Mouse (Mus musculus): Measurements from ENCODE around the gene Xxylt1. TPM values are rescaled to one million over a fixed set of nuclear protein-coding genes. Genes with fewer than 3 reads are reported as not detected.

The Xxylt1 gene
- polyA plus RNA-seq, 1 experiment from 2014 or later = 13.4 TPM

DNA sequence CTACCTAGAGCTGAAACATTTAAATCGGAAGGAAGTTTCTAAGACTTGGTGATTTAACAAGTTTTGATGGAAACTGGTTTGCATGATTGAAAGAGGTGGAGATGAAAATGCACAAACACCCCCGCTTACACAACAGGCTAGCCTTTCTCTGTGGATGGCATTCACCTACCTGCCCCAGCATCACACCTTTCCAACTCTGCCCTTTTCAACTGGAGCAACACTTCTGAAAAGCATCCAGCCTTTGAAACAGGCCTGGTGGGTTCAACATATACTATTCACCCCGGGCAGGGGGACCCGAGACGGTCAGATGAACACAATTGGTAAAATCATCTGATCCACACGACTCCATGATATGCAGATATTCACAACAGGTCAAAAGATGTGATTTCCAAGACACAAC is 659 bp upstream of the Xxylt1 start:
- ATAC-seq (ENCODE audit: insufficient read depth, low FRiP score, low TSS enrichment) = no peak

DNA sequence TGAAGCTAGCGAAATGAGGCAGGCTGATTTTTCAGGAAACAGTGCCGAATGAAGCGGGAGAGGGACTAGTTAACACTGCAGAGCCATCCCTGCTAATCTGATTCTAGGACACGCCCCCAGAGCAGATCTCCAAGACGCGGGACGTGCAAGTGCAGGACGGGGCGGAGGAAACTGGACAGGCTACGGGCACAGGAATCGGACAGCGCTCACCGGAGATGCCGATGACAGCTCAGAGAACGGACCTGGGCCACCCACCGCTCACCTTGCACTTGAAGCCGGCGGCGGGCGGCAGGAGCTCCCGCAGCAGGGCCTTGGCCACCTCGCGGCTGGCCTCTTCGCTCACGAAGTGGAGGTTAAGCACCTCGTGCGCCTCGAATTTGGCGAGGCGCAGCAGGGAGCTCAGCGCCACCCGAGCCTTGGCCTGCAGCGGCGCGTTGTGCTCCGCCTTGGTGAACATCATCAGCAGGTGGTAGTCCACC is 620 bp downstream of the Xxylt1 start:
- ATAC-seq (ENCODE audit: insufficient read depth, low FRiP score, low TSS enrichment) = peak; percentile 70
- WGBS = under 1% methylated on average over 36 of the region's 36 CpGs
- no peaks in the 10 kb centered on the region for H3K36me3 ChIP-seq (ENCODE audit: control insufficient read depth, insufficient read depth, low read length)
- peak overlapping the region; percentile 57 for H3K27ac ChIP-seq (ENCODE audit: low read depth, low read length)
- peaks cover 4% of the 10 kb centered on the region; the same call in 1 of the 2 replicates for H3K4me1 ChIP-seq (ENCODE audit: control insufficient read depth, insufficient read depth, low read length)
- peak overlapping the region; percentile 76 for H3K9ac ChIP-seq (ENCODE audit: low read length)
- peak; percentile 69 for DNase-seq (ENCODE audit: low spot score)
- H3K4me2 ChIP-seq (ENCODE audit: low read depth) = peak overlapping the region; percentile 96
- H3K9me3 ChIP-seq (ENCODE audit: control insufficient read depth, low read length) = no peaks in the 10 kb centered on the region
- no peaks in the 10 kb centered on the region for H3K27me3 ChIP-seq (ENCODE audit: control insufficient read depth, insufficient read depth, low read length)
- peak overlapping the region; percentile 75 for H3K4me3 ChIP-seq (ENCODE audit: low read depth, low read length)

More for the DNA sequence above, 659 bp upstream of the Xxylt1 start:
- Histone ChIP-seq H3K36me3 (ENCODE audit: control insufficient read depth, insufficient read depth, low read length) (no peaks in the 10 kb centered on the region), H3K9ac (ENCODE audit: low read length) (no peak overlapping the region), H3K4me3 (ENCODE audit: low read depth, low read length) (no peak overlapping the region), H3K4me1 (ENCODE audit: control insufficient read depth, insufficient read depth, low read length) (peaks cover 4% of the 10 kb centered on the region; the same call in 1 of the 2 replicates), H3K9me3 (ENCODE audit: control insufficient read depth, low read length) (no peaks in the 10 kb centered on the region), H3K4me2 (ENCODE audit: low read depth) (no peak overlapping the region), H3K27me3 (ENCODE audit: control insufficient read depth, insufficient read depth, low read length) (no peaks in the 10 kb centered on the region), H3K27ac (ENCODE audit: low read depth, low read length) (no peak overlapping the region)
- WGBS = 71% methylated on average over 6 of the region's 6 CpGs
- DNase-seq (ENCODE audit: low spot score) = no peak

GRCm38 (mm10) chr16:31077396-31077795 is 3.8 kb downstream of the Xxylt1 start:
- Histone ChIP-seq H3K4me1 (ENCODE audit: control insufficient read depth, insufficient read depth, low read length) (peaks cover 4% of the 10 kb centered on the region; the same call in 1 of the 2 replicates), H3K9me3 (ENCODE audit: control insufficient read depth, low read length) (no peaks in the 10 kb centered on the region), H3K36me3 (ENCODE audit: control insufficient read depth, insufficient read depth, low read length) (no peaks in the 10 kb centered on the region), H3K27me3 (ENCODE audit: control insufficient read depth, insufficient read depth, low read length) (no peaks in the 10 kb centered on the region), H3K4me2 (ENCODE audit: low read depth) (no peak overlapping the region), H3K9ac (ENCODE audit: low read length) (no peak overlapping the region), H3K27ac (ENCODE audit: low read depth, low read length) (no peak overlapping the region), H3K4me3 (ENCODE audit: low read depth, low read length) (no peak overlapping the region)
- ATAC-seq (ENCODE audit: insufficient read depth, low FRiP score, low TSS enrichment) = no peak
- DNase-seq (ENCODE audit: low spot score) = no peak
- WGBS = 87% methylated on average over 5 of the region's 5 CpGs

DNA sequence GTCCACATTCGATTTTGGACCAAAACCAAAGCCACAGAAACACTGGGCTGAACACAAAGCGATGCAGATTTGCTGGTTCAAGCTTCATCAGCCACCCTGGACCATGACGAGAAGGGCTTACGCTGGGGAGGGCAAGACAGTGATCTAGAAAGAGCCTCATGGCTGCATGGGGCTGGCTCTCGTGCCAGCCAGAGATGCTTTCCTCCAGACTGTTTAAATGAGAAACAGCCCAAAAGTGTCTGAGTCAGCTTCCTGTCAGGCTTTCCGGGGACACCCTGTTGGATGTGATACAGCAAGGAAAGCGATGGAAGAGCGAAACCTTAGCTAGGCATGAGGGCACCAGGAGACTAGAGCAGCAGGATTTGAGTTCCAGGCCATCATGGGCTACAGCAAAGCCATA is 4.8 kb downstream of the Xxylt1 start:
- ATAC-seq (ENCODE audit: insufficient read depth, low FRiP score, low TSS enrichment) (no peak), DNase-seq (ENCODE audit: low spot score) (no peak)
- no peak overlapping the region for H3K27ac ChIP-seq (ENCODE audit: low read depth, low read length)
- H3K4me1 ChIP-seq (ENCODE audit: control insufficient read depth, insufficient read depth, low read length) = peaks cover 4% of the 10 kb centered on the region; the same call in 1 of the 2 replicates
- H3K4me3 ChIP-seq (ENCODE audit: low read depth, low read length) = no peak overlapping the region
- H3K27me3 ChIP-seq (ENCODE audit: control insufficient read depth, insufficient read depth, low read length) = no peaks in the 10 kb centered on the region
- no peak overlapping the region for H3K9ac ChIP-seq (ENCODE audit: low read length)
- 88% methylated on average over 8 of the region's 8 CpGs for WGBS
- no peaks in the 10 kb centered on the region for H3K36me3 ChIP-seq (ENCODE audit: control insufficient read depth, insufficient read depth, low read length)
- no peak overlapping the region for H3K4me2 ChIP-seq (ENCODE audit: low read depth)
- no peaks in the 10 kb centered on the region for H3K9me3 ChIP-seq (ENCODE audit: control insufficient read depth, low read length)

GRCm38 (mm10) chr16:31074324-31074908 is 6.8 kb downstream of the Xxylt1 start:
- no peak overlapping the region for H3K4me2 ChIP-seq (ENCODE audit: low read depth)
- DNase-seq (ENCODE audit: low spot score) = no peak
- no peaks in the 10 kb centered on the region for H3K36me3 ChIP-seq (ENCODE audit: control insufficient read depth, insufficient read depth, low read length)
- H3K4me1 ChIP-seq (ENCODE audit: control insufficient read depth, insufficient read depth, low read length) = peaks cover 4% of the 10 kb centered on the region; the same call in 1 of the 2 replicates
- ATAC-seq (ENCODE audit: insufficient read depth, low FRiP score, low TSS enrichment) = no peak
- H3K9me3 ChIP-seq (ENCODE audit: control insufficient read depth, low read length) = no peaks in the 10 kb centered on the region
- H3K4me3 ChIP-seq (ENCODE audit: low read depth, low read length) = no peak overlapping the region
- no peak overlapping the region for H3K9ac ChIP-seq (ENCODE audit: low read length)
- WGBS = 83% methylated on average over 3 of the region's 3 CpGs
- no peaks in the 10 kb centered on the region for H3K27me3 ChIP-seq (ENCODE audit: control insufficient read depth, insufficient read depth, low read length)
- H3K27ac ChIP-seq (ENCODE audit: low read depth, low read length) = no peak overlapping the region

GRCm38 (mm10) chr16:31071731-31072130 is 9.5 kb downstream of the Xxylt1 start:
- no peaks in the 10 kb centered on the region for H3K27me3 ChIP-seq (ENCODE audit: control insufficient read depth, insufficient read depth, low read length)
- H3K4me1 ChIP-seq (ENCODE audit: control insufficient read depth, insufficient read depth, low read length) = peaks cover 4% of the 10 kb centered on the region; the same call in 1 of the 2 replicates
- H3K9ac ChIP-seq (ENCODE audit: low read length) = no peak overlapping the region
- ATAC-seq (ENCODE audit: insufficient read depth, low FRiP score, low TSS enrichment) = no peak
- no peak overlapping the region for H3K4me3 ChIP-seq (ENCODE audit: low read depth, low read length)
- H3K36me3 ChIP-seq (ENCODE audit: control insufficient read depth, insufficient read depth, low read length) = no peaks in the 10 kb centered on the region
- 91% methylated on average over 6 of the region's 6 CpGs for WGBS
- no peak for DNase-seq (ENCODE audit: low spot score)
- H3K4me2 ChIP-seq (ENCODE audit: low read depth) = no peak overlapping the region
- no peaks in the 10 kb centered on the region for H3K9me3 ChIP-seq (ENCODE audit: control insufficient read depth, low read length)
- H3K27ac ChIP-seq (ENCODE audit: low read depth, low read length) = no peak overlapping the region

GRCm38 (mm10) chr16:31070358-31071133 is 10.7 kb downstream of the Xxylt1 start:
- DNase-seq (ENCODE audit: low spot score) = peak; percentile 88
- Histone ChIP-seq H3K9ac (ENCODE audit: low read length) (no peak overlapping the region), H3K36me3 (ENCODE audit: control insufficient read depth, insufficient read depth, low read length) (no peaks in the 10 kb centered on the region), H3K27ac (ENCODE audit: low read depth, low read length) (no peak overlapping the region), H3K4me2 (ENCODE audit: low read depth) (0 out of 2 replicates have a peak overlapping the region, but pooled peaks have one; percentile 11), H3K9me3 (ENCODE audit: control insufficient read depth, low read length) (no peaks in the 10 kb centered on the region), H3K4me1 (ENCODE audit: control insufficient read depth, insufficient read depth, low read length) (peaks cover 4% of the 10 kb centered on the region; the same call in 1 of the 2 replicates), H3K4me3 (ENCODE audit: low read depth, low read length) (no peak overlapping the region), H3K27me3 (ENCODE audit: control insufficient read depth, insufficient read depth, low read length) (no peaks in the 10 kb centered on the region)
- WGBS = 13% methylated on average over 20 of the region's 21 CpGs
- ATAC-seq (ENCODE audit: insufficient read depth, low FRiP score, low TSS enrichment) = peak; percentile 65

- H3K4me2 ChIP-seq (ENCODE audit: low read depth) = no peak overlapping the region
- DNase-seq (ENCODE audit: low spot score) (no peak), ATAC-seq (ENCODE audit: insufficient read depth, low FRiP score, low TSS enrichment) (no peak)
- H3K36me3 ChIP-seq (ENCODE audit: control insufficient read depth, insufficient read depth, low read length) = no peaks in the 10 kb centered on the region
- H3K27me3 ChIP-seq (ENCODE audit: control insufficient read depth, insufficient read depth, low read length) = no peaks in the 10 kb centered on the region
- no peaks in the 10 kb centered on the region for H3K9me3 ChIP-seq (ENCODE audit: control insufficient read depth, low read length)
- no peak overlapping the region; the same call in 1 of the 2 replicates for H3K9ac ChIP-seq (ENCODE audit: low read length)
- no peak overlapping the region for H3K4me3 ChIP-seq (ENCODE audit: low read depth, low read length)
- H3K4me1 ChIP-seq (ENCODE audit: control insufficient read depth, insufficient read depth, low read length) = peaks cover 4% of the 10 kb centered on the region; the same call in 1 of the 2 replicates
- no peak overlapping the region for H3K27ac ChIP-seq (ENCODE audit: low read depth, low read length)
- 75% methylated on average over 14 of the region's 14 CpGs for whole genome bisulfite sequencing
These were observed 11.7 kb downstream of the Xxylt1 start for GRCm38 (mm10) chr16:31069211-31070166.
